Mouse (Mus musculus) hindbrain, embryonic 10.5 days (tissue): ENCODE measurements around the gene Cebpe. TPM values are rescaled to one million over a fixed set of nuclear protein-coding genes. Genes with fewer than 3 reads are reported as not detected.

Experiments used
- DNase-seq: peaks from one replicate; pipeline ENCODE4 v3.0.0-alpha.2; 2017; ENCODE audit warnings: low spot score
- H3K27ac ChIP-seq: fragments of 300-500 bp; sonication (generic); 2 replicates; pipeline ENCODE4 v1.5.1; 2016; ENCODE audit warnings: mild to moderate bottlenecking, moderate library complexity
- H3K27me3 ChIP-seq: fragments of 300-500 bp; sonication (generic); 2 replicates; pipeline ENCODE4 v1.6.1; 2016; ENCODE audit warnings: mild to moderate bottlenecking; ENCODE audit not compliant: poor library complexity, insufficient read depth, severe bottlenecking
- H3K36me3 ChIP-seq: fragments of 300-500 bp; sonication (generic); 2 replicates; pipeline ENCODE4 v1.6.1; 2016; ENCODE audit warnings: mild to moderate bottlenecking, moderate library complexity
- H3K4me1 ChIP-seq: fragments of 300-500 bp; sonication (generic); replicated peaks from 2 replicates; pipeline ENCODE4 v1.6.1; 2016; ENCODE audit warnings: mild to moderate bottlenecking
- H3K4me3 ChIP-seq: fragments of 300-500 bp; sonication (generic); 2 replicates; pipeline ENCODE4 v1.5.1; 2016; ENCODE audit warnings: mild to moderate bottlenecking, moderate library complexity
- H3K9me3 ChIP-seq: fragments of 300-500 bp; sonication (generic); 2 replicates; pipeline ENCODE4 v1.6.1; 2016; ENCODE audit warnings: mild to moderate bottlenecking, moderate library complexity
- WGBS: fragments of 180-500 bp; shearing (Covaris S2); methylation state at CpG from one replicate; pipeline ENCODE4 v1.1.7; 2016; 5-methylcytosine and 5-hydroxymethylcytosine counted together
- polyA plus RNA-seq: library from polyadenylated mRNA; unstranded; fragments of >200 nt; fragmentation: Nextera tagmentation; extraction: Ambion mirVana; gene quantifications from 2 replicates; pipeline ENCODE4 v1.2.1, GENCODE M21; 2016

The Cebpe gene
- polyA plus RNA-seq: not detected in 2 replicates

DNA sequence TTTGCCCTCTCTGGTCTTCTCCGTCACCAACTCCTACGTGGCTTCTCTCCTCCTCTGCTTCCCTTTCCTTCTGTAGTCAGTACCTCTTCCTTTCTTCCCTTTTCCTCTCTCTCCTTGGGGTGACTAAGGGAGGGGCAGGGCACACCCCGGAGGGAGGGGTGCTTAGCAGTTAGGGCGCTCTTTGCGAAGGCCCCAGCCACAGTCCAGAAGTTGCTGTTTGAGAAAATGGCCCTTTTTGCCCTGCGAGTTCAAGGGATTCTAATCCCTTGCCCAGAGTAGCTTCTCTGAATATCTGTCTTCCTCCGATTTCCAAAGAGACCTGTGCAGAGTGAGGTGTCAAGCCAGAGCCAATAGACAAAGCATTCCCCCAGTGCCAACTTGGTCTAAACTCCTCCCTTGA lies at the start of gene Cebpe:
Gene Cebpe, minus strand, starts transcription at position 101 of the 400 bp plus-strand sequence.
- Histone ChIP-seq H3K4me1 (peaks cover 26% of the 10 kb centered on the region), H3K27me3 (peaks cover 12% of the 10 kb centered on the region), H3K9me3 (no peaks in the 10 kb centered on the region), H3K27ac (no peak within 1 kb of the TSS), H3K36me3 (no peaks in the 10 kb centered on the region), H3K4me3 (no peak within 1 kb of the TSS)
- WGBS: 85% methylated on average over 7 of the region's 7 CpGs
- DNase-seq: no peak

DNA sequence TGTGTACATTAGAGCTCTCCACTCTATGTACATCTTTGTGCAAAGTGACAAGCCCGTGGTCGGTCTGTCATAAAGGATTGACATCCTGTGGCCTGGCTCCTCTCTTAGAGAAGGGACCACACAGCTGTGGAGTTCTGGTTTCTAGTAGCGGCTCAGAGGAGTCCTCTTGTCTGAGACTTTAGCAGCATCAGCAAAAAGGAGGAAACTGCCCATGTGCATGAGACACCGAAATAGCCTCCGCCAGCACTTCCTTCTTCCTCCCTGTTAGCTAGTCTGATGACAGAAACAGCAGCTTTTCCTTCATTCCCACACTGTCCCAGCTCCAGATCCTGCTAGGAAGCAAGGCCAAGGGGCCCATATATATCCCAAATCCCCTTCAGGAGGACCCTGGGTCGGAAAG lies 44.4 kb upstream of the Cebpe start:
- DNase-seq: no peak
- 94% methylated on average over 6 of the region's 6 CpGs for WGBS
- H3K9me3 ChIP-seq: no peaks in the 10 kb centered on the region
- no peak overlapping the region for H3K4me3 ChIP-seq
- H3K4me1 ChIP-seq: peaks cover 21% of the 10 kb centered on the region
- no peaks in the 10 kb centered on the region for H3K36me3 ChIP-seq
- no peaks in the 10 kb centered on the region for H3K27me3 ChIP-seq
- H3K27ac ChIP-seq: 0 out of 2 replicates have a peak overlapping the region, but pooled peaks have one; percentile 9

DNA sequence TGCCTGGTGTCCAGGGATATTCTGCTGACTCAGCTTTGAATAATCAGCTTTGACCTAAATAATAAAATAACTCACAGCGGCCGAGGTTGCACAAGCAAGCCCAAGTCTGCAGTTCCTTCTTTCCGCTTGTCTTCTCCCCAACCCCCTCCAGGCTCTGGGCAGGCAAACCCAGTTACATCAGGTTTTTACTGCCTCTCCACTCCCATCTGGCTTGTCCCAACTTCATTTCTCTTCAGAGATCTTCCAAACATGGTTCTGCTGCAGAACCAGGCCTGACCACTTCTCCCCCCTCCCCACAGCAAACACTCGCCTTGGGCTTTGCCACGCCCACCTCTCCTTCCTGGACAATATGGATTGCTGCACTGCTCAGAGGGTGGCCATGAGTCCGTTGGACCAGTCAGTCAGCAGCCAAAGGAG lies 42.6 kb upstream of the Cebpe start:
- H3K36me3 ChIP-seq: no peaks in the 10 kb centered on the region
- 42% methylated on average over 6 of the region's 6 CpGs for WGBS
- no peak overlapping the region for H3K4me3 ChIP-seq
- peak overlapping the region; percentile 72 for H3K27ac ChIP-seq
- H3K4me1 ChIP-seq: peaks cover 17% of the 10 kb centered on the region
- H3K27me3 ChIP-seq: no peaks in the 10 kb centered on the region
- peak; percentile 18 for DNase-seq
- H3K9me3 ChIP-seq: no peaks in the 10 kb centered on the region

DNA sequence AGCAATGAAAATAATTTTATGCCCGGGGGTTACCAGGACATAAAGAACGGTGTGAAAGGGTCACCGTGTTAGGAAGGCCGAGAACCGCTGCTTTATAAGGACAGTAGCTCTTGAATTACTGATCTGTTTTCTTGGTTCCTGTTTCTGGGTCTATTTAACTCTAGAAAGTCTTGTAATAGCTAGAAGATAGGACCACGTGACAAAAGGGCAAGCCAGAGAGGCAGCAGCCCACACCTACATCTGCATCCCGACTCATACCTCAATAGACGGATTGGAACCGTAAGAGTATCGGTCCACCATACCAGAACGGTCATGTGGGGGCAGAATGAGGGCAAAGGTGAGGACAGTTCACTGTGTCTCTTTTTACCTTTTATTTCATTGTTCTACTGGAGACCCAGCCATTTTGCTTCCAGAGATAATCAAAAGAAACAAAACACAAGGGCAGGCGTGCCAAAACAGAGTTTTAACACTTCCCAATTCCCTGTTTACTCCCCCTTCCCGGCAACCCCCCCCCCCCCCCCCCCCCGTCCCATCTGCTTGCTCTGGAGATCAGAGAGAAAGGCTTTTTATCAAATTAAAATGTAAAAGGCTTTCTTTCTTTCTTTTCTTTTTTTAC lies 42.1 kb upstream of the Cebpe start:
- H3K27ac ChIP-seq: no peak overlapping the region; the same call in 1 of the 2 replicates
- H3K36me3 ChIP-seq: no peaks in the 10 kb centered on the region
- H3K4me3 ChIP-seq: no peak overlapping the region
- H3K27me3 ChIP-seq: no peaks in the 10 kb centered on the region
- 72% methylated on average over 14 of the region's 14 CpGs for whole genome bisulfite sequencing
- no peak for DNase-seq
- no peaks in the 10 kb centered on the region for H3K9me3 ChIP-seq
- peaks cover 17% of the 10 kb centered on the region for H3K4me1 ChIP-seq

DNA sequence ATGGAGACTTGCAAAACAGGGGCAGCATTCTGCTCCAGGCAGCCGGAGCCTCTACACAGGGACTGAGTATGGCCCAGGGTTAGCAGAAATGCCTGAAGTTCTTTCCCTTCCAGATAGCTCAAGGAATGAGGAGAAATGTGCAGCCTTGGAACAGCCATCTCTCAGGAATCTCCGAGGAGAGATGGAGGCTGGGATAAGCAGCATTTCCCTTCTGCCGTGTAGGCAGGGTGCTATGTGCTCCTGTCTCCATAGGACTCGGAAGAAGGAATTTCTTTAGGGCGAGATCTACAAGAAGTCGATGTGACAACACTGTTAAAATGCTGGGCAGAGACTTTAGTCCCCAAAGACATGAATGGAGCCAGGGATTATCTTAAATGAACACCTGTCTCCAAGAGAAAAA lies 41.0 kb upstream of the Cebpe start:
- H3K4me3 ChIP-seq: no peak overlapping the region
- DNase-seq: no peak
- 87% methylated on average over 6 of the region's 6 CpGs for WGBS
- no peak overlapping the region for H3K27ac ChIP-seq
- H3K36me3 ChIP-seq: no peaks in the 10 kb centered on the region
- H3K27me3 ChIP-seq: no peaks in the 10 kb centered on the region
- H3K4me1 ChIP-seq: peaks cover 21% of the 10 kb centered on the region
- H3K9me3 ChIP-seq: no peaks in the 10 kb centered on the region

DNA sequence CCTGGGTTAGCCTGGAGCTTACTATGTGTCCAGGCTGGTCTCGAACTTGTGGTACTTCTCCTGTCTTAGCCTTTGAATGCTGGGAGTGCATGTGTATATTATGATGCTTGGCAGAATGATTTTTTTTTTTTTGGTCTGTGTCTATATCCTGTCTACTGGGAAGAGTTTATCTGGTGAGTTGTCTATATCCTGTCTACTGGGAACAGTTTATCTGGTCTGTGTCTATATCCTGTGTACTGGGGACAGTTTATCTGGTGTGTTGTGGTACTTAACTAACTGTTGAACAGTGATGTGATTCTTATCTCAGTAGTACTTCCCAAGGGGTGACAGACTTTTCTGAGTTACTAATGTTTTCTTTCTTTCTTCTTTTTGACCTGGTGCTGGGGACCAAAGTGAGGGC lies 39.8 kb upstream of the Cebpe start:
- Histone ChIP-seq H3K27ac (no peak overlapping the region), H3K4me1 (peaks cover 21% of the 10 kb centered on the region), H3K9me3 (no peaks in the 10 kb centered on the region), H3K4me3 (no peak overlapping the region), H3K36me3 (no peaks in the 10 kb centered on the region), H3K27me3 (no peaks in the 10 kb centered on the region)
- WGBS: 79% methylated on average over 1 of the region's 1 CpGs
- DNase-seq: no peak

DNA sequence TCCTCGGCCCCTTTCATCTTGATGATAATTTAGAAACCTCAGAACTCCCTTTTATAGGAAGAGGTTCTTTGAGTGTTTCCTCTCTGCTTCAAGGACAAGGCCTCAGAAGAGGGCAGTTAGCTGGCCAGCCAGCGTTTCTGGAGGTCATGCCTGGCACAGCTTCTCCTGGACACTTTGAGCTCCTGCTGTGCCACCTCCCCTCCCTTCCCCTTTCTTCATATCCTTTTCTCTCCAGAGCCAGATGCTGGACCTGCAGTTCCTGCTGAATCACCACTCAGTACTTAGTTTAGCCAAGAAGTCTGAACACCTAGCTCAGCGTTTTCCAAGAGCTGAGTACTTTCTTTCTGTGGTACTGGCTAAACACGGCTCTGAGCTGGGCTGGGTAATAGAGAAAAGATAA lies 37.3 kb upstream of the Cebpe start:
- Histone ChIP-seq H3K4me3 (no peak overlapping the region), H3K36me3 (no peaks in the 10 kb centered on the region), H3K4me1 (peaks cover 14% of the 10 kb centered on the region), H3K27me3 (no peaks in the 10 kb centered on the region), H3K9me3 (no peaks in the 10 kb centered on the region), H3K27ac (no peak overlapping the region)
- no peak for DNase-seq
- WGBS: 72% methylated on average over 4 of the region's 4 CpGs

DNA sequence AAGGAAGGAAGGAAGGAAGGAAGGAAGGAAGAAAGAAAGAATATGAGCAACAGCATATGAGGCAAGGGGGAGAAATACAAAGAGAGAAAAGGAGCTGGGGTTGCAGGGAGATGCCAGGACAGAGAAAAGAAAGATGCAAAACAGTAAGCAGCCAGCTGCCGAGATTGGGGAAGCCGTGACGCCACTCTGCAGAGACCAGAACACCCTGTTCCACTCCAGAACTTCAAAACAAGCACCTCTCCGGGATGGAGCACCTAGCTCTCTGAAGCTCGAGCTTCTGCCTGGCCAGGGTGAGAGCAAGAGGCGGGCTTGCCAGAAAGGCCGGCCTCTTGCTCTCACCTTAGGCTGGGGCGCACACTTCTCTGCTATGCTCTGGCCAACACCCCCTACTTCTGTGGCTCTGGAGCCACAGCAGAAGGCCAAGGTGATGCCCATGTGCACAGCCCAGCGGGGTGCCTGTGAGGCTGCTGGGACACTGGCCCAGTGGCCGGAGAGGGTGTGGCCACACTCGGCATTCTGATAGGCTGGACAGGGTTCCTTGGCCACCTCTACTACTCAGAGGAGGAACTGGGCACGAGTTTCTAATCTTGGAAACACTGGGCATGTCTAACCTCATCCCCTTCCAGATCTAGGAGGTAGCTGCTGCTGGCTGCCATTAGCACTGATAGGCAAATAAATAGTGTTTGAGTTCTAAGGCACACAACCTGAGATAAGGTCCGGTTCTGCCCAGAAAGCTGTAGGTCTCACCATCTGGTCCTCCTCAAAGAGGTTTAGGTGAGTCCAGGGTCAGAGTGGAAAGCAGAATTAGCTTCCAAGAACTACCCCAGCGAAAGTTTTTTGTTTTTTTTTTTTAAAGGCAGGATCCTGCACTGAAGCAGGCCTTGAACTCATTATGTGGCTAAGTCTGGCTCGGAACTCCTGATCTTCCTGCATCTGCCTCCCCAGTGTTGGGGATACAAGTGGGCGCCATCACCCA lies 36.3 kb upstream of the Cebpe start:
- H3K36me3 ChIP-seq: no peaks in the 10 kb centered on the region

DNA sequence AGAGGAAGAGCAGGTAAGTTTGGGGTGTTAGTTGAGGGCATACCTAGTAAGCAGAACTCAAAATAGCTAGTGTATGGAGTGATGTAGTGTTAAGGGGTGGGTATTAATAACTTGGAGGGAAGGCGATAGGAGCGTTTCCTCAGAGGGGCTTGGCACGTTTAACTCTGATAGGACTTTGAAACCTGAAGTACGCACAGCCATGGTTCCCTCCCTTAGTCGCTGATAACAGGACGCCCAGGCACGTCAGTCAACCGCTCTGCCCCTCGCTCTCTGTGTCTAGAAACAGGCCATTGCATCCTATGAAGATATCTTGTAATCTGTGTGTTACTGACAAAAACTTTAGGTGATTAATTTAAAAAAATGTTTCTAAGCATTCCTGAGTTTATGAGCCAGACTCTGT lies 34.1 kb upstream of the Cebpe start:
- Histone ChIP-seq H3K36me3 (no peaks in the 10 kb centered on the region), H3K9me3 (no peaks in the 10 kb centered on the region), H3K27ac (no peak overlapping the region), H3K4me3 (no peak overlapping the region), H3K4me1 (peaks cover 12% of the 10 kb centered on the region; the same call in 1 of the 2 replicates), H3K27me3 (no peaks in the 10 kb centered on the region)
- WGBS: 94% methylated on average over 9 of the region's 9 CpGs
- no peak for DNase-seq

More for the DNA sequence above, 36.3 kb upstream of the Cebpe start:
- DNase-seq: no peak
- no peaks in the 10 kb centered on the region for H3K9me3 ChIP-seq
- no peak overlapping the region for H3K4me3 ChIP-seq
- WGBS: 85% methylated on average over 16 of the region's 16 CpGs
- no peak overlapping the region for H3K27ac ChIP-seq
- H3K27me3 ChIP-seq: no peaks in the 10 kb centered on the region
- peaks cover 7% of the 10 kb centered on the region; the same call in 1 of the 2 replicates for H3K4me1 ChIP-seq

DNA sequence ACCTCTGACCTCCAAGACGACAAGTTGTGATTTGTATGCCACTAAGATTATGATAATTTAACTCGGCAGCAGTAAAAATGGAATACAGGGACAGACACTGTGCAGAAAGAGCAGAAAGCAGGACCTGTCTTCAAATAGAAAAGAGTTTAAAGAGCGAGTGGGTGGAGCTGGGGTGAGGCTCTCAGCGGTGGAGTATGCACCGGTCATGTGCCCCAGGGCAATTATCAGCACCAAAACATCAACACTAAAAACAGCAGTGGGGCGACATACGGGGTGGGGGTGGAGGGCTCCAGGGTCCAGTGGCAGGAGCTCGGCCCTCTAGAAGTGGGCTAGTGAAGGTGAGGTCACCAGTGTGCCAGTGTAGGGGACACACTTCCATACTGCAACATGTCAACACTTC lies 32.5 kb upstream of the Cebpe start:
- H3K27me3 ChIP-seq: no peaks in the 10 kb centered on the region
- 61% methylated on average over 8 of the region's 8 CpGs for WGBS
- H3K9me3 ChIP-seq: no peaks in the 10 kb centered on the region
- H3K4me3 ChIP-seq: no peak overlapping the region
- peaks cover 12% of the 10 kb centered on the region; the same call in 1 of the 2 replicates for H3K4me1 ChIP-seq
- no peak for DNase-seq
- no peaks in the 10 kb centered on the region for H3K36me3 ChIP-seq
- no peak overlapping the region for H3K27ac ChIP-seq

DNA sequence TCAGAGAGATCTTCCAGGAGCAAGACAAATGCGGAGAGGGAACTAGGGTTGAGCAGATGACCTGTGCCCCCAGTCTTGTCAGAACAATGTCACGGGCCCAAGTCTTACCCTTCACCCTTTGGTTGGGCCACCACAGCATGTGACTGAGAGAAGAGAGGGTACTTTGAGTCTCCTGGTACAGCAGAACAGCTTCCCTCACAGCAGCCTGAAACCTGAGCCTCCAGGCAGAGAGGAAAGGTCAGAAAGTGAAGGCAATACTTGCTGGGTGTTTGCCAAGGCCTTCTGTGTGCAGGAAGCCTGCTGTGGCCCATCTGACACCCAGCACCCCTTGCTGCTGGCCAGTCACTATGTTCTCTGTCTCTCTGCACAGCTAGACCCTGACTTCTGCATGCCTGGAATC lies 30.4 kb upstream of the Cebpe start:
- H3K27ac ChIP-seq: no peak overlapping the region
- H3K4me3 ChIP-seq: no peak overlapping the region
- 57% methylated on average over 2 of the region's 2 CpGs for WGBS
- DNase-seq: no peak
- no peaks in the 10 kb centered on the region for H3K36me3 ChIP-seq
- H3K27me3 ChIP-seq: no peaks in the 10 kb centered on the region
- H3K4me1 ChIP-seq: peaks cover 13% of the 10 kb centered on the region
- no peaks in the 10 kb centered on the region for H3K9me3 ChIP-seq

DNA sequence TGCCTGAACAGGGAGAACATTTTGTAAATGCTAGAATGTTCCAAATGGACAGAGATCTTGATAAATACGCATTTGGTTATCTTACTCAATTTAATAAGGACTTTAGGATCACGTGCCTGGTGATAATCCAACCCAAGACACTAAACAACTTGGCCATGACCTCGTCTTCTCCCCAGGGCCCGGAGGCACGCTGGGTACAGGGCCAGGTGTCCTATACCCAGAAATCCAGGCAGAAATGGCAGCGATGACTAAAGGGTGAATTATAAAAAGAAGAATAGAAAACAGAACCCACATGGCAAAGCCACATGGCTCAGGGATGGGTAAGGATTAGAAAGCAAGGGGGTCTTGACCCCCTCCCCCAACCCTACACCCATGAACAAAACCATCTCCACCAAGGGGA lies 29.7 kb upstream of the Cebpe start:
- Histone ChIP-seq H3K27ac (no peak overlapping the region), H3K4me1 (peaks cover 19% of the 10 kb centered on the region), H3K36me3 (no peaks in the 10 kb centered on the region), H3K4me3 (no peak overlapping the region), H3K9me3 (no peaks in the 10 kb centered on the region), H3K27me3 (no peaks in the 10 kb centered on the region)
- WGBS: 89% methylated on average over 6 of the region's 6 CpGs
- DNase-seq: no peak

DNA sequence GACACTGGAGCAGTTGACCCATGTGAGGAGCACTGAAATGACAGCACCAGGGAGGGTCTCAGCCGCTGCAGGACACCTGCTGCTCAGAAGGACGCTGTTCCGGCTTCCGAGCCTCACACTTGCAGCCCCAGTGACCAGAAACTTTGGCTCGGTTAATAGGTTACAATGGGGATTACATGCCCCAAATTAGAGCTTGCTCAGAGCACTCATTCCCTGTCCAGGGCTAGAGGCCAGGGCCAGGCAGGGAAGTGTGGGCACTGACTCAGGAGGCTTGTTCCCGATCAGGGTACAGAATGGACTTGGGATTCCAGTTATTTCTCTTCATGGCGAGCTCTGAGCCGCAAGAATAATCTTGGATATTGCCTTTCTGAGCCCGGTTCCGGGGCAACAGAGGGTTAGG lies 25.7 kb upstream of the Cebpe start:
- Histone ChIP-seq H3K9me3 (no peaks in the 10 kb centered on the region), H3K4me1 (peaks cover 22% of the 10 kb centered on the region), H3K27ac (no peak overlapping the region), H3K36me3 (no peaks in the 10 kb centered on the region), H3K4me3 (no peak overlapping the region), H3K27me3 (no peaks in the 10 kb centered on the region)
- 64% methylated on average over 10 of the region's 10 CpGs for WGBS
- no peak for DNase-seq
